Mouse (Mus musculus) liver, embryonic 14.5 days (tissue): ENCODE measurements around the gene Tbc1d13. TPM values are rescaled to one million over a fixed set of nuclear protein-coding genes. Genes with fewer than 3 reads are reported as not detected.

ENCODE experiments used
- ATAC-seq: fragments of 200-750 bp; cut with Nextera tagmentation; 2 replicates; pipeline ENCODE4 v1.8.0; 2017; ENCODE audit warnings: moderate number of reproducible peaks, mild to moderate bottlenecking, moderate library complexity; ENCODE audit not compliant: insufficient read depth
- DNase-seq, 3 experiments: peaks; one replicate each; pipeline ENCODE4 v3.0.0-alpha.2; 2012 to 2013; ENCODE audit warnings: low read depth in 3 of 3, low spot score in 3 of 3
- H3K27ac ChIP-seq: fragments of 300-500 bp; sonication (generic); 2 replicates; pipeline ENCODE4 v1.5.1; 2014; ENCODE audit warnings: moderate library complexity, mild to moderate bottlenecking, control low read depth, inconsistent platforms
- H3K27me3 ChIP-seq: fragments of 300-500 bp; sonication (generic); 2 replicates; pipeline ENCODE4 v1.6.1; 2014; ENCODE audit warnings: mild to moderate bottlenecking, low read length, moderate library complexity; ENCODE audit not compliant: control insufficient read depth, insufficient read depth
- H3K36me3 ChIP-seq: fragments of 300-500 bp; sonication (generic); replicated peaks from 2 replicates; pipeline ENCODE4 v1.6.1; 2014; ENCODE audit warnings: low read depth; ENCODE audit not compliant: control insufficient read depth, insufficient read depth
- H3K4me1 ChIP-seq, 2 experiments: fragments of 200-500 bp in 1 of 2; fragments of 300-500 bp in 1 of 2; sonication (generic) in 1 of 2; replicated peaks; 2 replicates each; pipeline ENCODE4 v1.6.1; 2012 to 2014; ENCODE audit warnings: antibody characterized with exemption in 1 of 2, inconsistent platforms in 1 of 2, low read length in 1 of 2; ENCODE audit not compliant: control insufficient read depth in 2 of 2, insufficient read depth in 2 of 2
- H3K4me2 ChIP-seq: fragments of 300-500 bp; sonication (generic); 2 replicates; pipeline ENCODE4 v1.6.1; 2014; ENCODE audit warnings: low read depth, mild to moderate bottlenecking, control low read depth, moderate library complexity
- H3K4me3 ChIP-seq, 2 experiments: fragments of 200-500 bp in 1 of 2; fragments of 300-500 bp in 1 of 2; sonication (generic) in 1 of 2; 2 replicates each; pipeline ENCODE4 v1.5.1; 2012 to 2014; ENCODE audit warnings: low read depth in 2 of 2, low read length in 2 of 2, mild to moderate bottlenecking in 2 of 2, control low read depth in 1 of 2, inconsistent platforms in 1 of 2, moderate library complexity in 1 of 2; ENCODE audit not compliant: insufficient read depth in 1 of 2
- H3K9ac ChIP-seq: fragments of 300-500 bp; sonication (generic); replicated peaks from 2 replicates; pipeline ENCODE4 v1.6.1; 2014; ENCODE audit warnings: mild to moderate bottlenecking, control low read depth, moderate library complexity
- H3K9me3 ChIP-seq: fragments of 300-500 bp; sonication (generic); 2 replicates; pipeline ENCODE4 v1.6.1; 2016; ENCODE audit warnings: low read length, mixed read lengths; ENCODE audit not compliant: control insufficient read depth
- CTCF ChIP-seq: IDR thresholded peaks from 2 replicates; pipeline ENCODE4 v1.5.1; 2016; ENCODE audit warnings: antibody characterized with exemption, low read depth, control low read depth
- EP300 ChIP-seq: IDR thresholded peaks from 2 replicates; pipeline ENCODE4 v1.6.1; 2016; ENCODE audit warnings: antibody characterized with exemption, low read depth
- WGBS: fragments of 180-500 bp; shearing (Covaris S2); extraction: QIAGEN DNeasy Blood & Tissue Kit; methylation state at CpG from one replicate; pipeline ENCODE4 v1.1.7; 2014; ENCODE audit not compliant: insufficient replicate concordance; 5-methylcytosine and 5-hydroxymethylcytosine counted together
- polyA plus RNA-seq, 2 experiments: library from polyadenylated mRNA; depleted of rRNA in 1 of 2; stranded (reverse) in 1 of 2; unstranded in 1 of 2; fragments of >200 nt; fragmentation: Nextera tagmentation in 1 of 2; extraction: Ambion mirVana in 1 of 2; gene quantifications; 2 replicates each; pipeline versions ENCODE4 v1.2.1 to v1.2.3; 2012 to 2014

The Tbc1d13 gene
- polyA plus RNA-seq, 2 experiments: 3.9 to 11.3 TPM

- TF ChIP-seq EP300: no peak
- peak; percentile 38; the same call in 1 of the 2 replicates for TF ChIP-seq CTCF
- no peak overlapping the region for H3K9ac ChIP-seq
- 63% methylated on average over 4 of the region's 4 CpGs for WGBS
- ATAC-seq (no peak), DNase-seq (no peak)
- peaks cover 5 to 8% of the 10 kb centered on the region in 2 experiments; a peak in 3 of 4 replicates for H3K4me1 ChIP-seq
- H3K4me3 ChIP-seq: no peak overlapping the region
- no peak overlapping the region for H3K27ac ChIP-seq
- no peak overlapping the region for H3K4me2 ChIP-seq
- no peaks in the 10 kb centered on the region for H3K9me3 ChIP-seq
- no peaks in the 10 kb centered on the region for H3K27me3 ChIP-seq
- no peaks in the 10 kb centered on the region for H3K36me3 ChIP-seq
Measured at GRCm38 (mm10) chr2:30100214-30100613, 33.3 kb upstream of the Tbc1d13 start.

- H3K9ac ChIP-seq: no peak overlapping the region
- H3K4me3 ChIP-seq: no peak overlapping the region
- peaks cover 9% of the 10 kb centered on the region for H3K36me3 ChIP-seq
- no peak overlapping the region for H3K4me2 ChIP-seq
- H3K9me3 ChIP-seq: no peaks in the 10 kb centered on the region
- TF ChIP-seq EP300 (no peak), CTCF (peak; percentile 91)
- ATAC-seq: no peak; the same call in 1 of the 2 replicates
- peaks cover under 1 to 5% of the 10 kb centered on the region in 2 experiments; a peak in 3 of 4 replicates for H3K4me1 ChIP-seq
- H3K27me3 ChIP-seq: no peaks in the 10 kb centered on the region
- DNase-seq: peak in 2 of 3 experiments; percentile 41 to 43
- H3K27ac ChIP-seq: no peak overlapping the region
Measured at GRCm38 (mm10) chr2:30106364-30106763, 27.2 kb upstream of the Tbc1d13 start.

DNA sequence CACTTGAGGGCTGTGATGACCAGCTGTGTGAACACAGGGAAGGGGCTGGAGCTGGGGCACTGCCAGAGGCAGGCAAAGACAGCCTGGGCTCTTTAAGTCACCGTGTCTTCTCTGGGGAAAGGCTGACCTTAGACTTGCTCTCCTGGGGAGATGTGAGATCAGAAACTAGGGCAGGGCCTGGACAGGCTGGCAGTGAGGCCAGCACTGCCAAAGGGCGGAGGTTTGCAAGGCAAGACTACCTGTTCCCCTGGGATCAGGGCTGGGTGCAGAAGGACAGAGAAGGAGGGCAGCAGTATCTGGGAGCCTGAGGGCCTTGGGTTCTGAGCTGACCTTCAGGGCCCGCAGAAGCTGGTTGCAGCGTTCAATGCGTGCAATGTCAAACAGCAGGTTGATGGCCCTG is 25.9 kb upstream of the Tbc1d13 start:
- TF ChIP-seq CTCF (no peak), EP300 (no peak)
- 87% methylated on average over 5 of the region's 5 CpGs for WGBS
- Histone ChIP-seq H3K4me1 (peaks cover 8 to 12% of the 10 kb centered on the region in 2 experiments), H3K9me3 (no peaks in the 10 kb centered on the region), H3K9ac (no peak overlapping the region), H3K27me3 (no peaks in the 10 kb centered on the region), H3K4me2 (no peak overlapping the region), H3K36me3 (peaks cover 9% of the 10 kb centered on the region), H3K27ac (no peak overlapping the region), H3K4me3 (no peak overlapping the region)
- ATAC-seq: no peak
- no peak for DNase-seq

DNA sequence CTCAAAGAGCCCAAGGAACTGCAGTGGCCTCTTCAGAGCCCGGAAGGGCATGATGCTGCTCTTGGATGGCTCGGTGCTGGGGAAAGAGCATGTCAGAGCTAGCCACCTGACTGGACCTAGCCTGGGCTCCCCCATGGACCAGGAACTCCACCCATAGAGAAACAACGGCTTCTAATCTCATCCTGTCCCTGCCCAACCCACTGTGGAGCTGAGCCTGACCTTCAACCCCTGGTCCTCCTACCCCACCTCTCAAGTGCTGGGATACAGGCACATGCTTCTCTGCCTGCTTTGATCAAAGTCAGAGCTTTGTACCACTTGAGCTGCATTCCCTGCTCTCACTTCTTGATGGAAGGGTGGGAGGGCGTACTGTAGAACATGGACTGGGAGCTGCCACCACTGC is 25.3 kb upstream of the Tbc1d13 start:
- Histone ChIP-seq H3K9ac (no peak overlapping the region), H3K36me3 (peaks cover 9% of the 10 kb centered on the region), H3K4me1 (peaks cover 9 to 16% of the 10 kb centered on the region in 2 experiments), H3K27ac (no peak overlapping the region), H3K9me3 (no peaks in the 10 kb centered on the region), H3K4me2 (no peak overlapping the region), H3K27me3 (no peaks in the 10 kb centered on the region), H3K4me3 (no peak overlapping the region)
- TF ChIP-seq EP300 (no peak), CTCF (no peak)
- WGBS: 73% methylated on average over 4 of the region's 4 CpGs
- DNase-seq (no peak), ATAC-seq (no peak)

- WGBS: 20% methylated on average over 2 of the region's 2 CpGs
- Histone ChIP-seq H3K27me3 (no peaks in the 10 kb centered on the region), H3K27ac (no peak overlapping the region), H3K36me3 (peaks cover 9% of the 10 kb centered on the region), H3K4me1 (peaks cover 9 to 16% of the 10 kb centered on the region in 2 experiments), H3K9me3 (no peaks in the 10 kb centered on the region), H3K4me2 (no peak overlapping the region), H3K9ac (no peak overlapping the region; the same call in 1 of the 2 replicates), H3K4me3 (no peak overlapping the region)
- ATAC-seq: peak; percentile 82
- TF ChIP-seq EP300: peak; percentile 88
- no peak for TF ChIP-seq CTCF
- peak in 1 of 3 experiments; percentile 49 for DNase-seq
Measured at GRCm38 (mm10) chr2:30111500-30111899, 22.0 kb upstream of the Tbc1d13 start.
